Mouse (Mus musculus) activated CD4-positive, CD25-positive, alpha-beta regulatory T cell, adult 4 months (primary cell): ENCODE data around the gene Shq1. TPM values are rescaled to one million over a fixed set of nuclear protein-coding genes. Genes with fewer than 3 reads are reported as not detected.
A peak's percentile ranks its signal among the peaks of the same experiment; 100 is the strongest.

Experiments
- ATAC-seq: one replicate; pipeline ENCODE4 v1.8.0; 2017
- polyA plus RNA-seq, 2 experiments: library from polyadenylated mRNA; unstranded; fragments of 100-300 nt; shearing (Covaris generic); gene quantifications; one replicate each; pipeline ENCODE4 v1.2.1; 2017

Gene Shq1
- polyA plus RNA-seq: 1 to 10 TPM; 7.1 to 7.7 TPM

DNA sequence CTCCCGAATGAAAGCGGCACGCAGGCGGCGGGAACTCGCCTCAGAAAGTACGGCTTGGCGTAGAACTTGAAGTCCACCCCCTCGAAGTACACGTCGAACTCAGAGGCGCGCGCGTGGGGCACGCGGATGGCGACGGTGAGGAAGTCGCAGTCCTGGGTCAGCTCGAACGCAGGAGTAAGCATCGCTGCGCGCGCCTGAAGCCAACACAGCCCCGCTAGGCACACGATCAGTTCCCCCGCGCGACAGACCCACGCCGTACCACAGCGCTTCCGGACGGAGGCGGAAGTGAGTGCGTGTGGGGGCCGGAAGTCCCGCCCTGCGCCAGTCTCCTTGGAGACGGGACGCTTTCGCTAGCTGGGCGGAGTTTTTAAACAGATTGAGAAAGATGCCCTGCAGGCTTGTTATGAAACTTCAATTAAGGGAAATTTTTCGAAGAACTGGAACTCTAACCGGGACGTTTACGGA lies at the start of gene Shq1:
Gene Shq1, minus strand, starts transcription at position 278 of the 465 bp plus-strand sequence.
- peak; percentile 98 for ATAC-seq

GRCm38 (mm10) chr6:100720098-100720501 lies 49.1 kb upstream of the Shq1 start:
- no peak for ATAC-seq

DNA sequence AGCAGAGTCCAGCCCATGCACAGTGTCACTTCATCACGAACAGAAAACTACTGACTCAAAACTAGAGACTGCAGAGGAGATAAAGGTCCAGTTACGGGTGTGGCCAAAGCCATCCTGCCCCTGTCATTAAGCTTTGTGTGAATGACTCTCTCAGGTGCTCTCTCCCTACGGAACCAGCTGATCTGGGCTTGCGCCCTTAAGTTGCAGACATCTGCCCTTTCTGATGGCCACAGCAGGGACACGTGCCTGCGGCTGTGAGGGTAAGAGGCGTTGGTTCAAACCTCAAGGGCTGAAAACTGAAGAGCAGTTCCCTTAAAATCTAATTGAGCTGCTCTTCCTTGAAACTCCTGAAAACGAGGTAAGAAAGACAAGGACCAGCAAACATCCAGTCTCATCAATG lies 45.9 kb upstream of the Shq1 start:
- no peak for ATAC-seq

DNA sequence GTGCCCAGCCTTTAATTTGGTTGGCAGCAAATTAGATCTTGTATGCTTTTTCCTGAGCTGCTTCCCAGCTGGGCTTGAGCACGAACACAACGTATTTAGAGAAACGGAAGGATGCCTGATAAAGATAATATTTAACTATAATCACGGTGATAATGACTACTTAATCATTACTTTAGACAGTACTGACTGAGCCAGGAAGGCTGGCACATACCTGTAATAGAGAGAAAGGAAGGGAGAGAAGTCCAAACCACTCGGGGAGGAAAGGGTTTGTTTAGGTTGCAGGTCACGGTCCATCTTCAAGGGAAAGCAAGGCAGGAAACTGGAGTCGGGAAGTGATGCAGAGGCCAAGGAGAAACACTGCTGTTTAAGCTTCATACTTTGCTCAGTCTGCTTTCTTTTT lies 45.2 kb upstream of the Shq1 start:
- ATAC-seq: no peak

DNA sequence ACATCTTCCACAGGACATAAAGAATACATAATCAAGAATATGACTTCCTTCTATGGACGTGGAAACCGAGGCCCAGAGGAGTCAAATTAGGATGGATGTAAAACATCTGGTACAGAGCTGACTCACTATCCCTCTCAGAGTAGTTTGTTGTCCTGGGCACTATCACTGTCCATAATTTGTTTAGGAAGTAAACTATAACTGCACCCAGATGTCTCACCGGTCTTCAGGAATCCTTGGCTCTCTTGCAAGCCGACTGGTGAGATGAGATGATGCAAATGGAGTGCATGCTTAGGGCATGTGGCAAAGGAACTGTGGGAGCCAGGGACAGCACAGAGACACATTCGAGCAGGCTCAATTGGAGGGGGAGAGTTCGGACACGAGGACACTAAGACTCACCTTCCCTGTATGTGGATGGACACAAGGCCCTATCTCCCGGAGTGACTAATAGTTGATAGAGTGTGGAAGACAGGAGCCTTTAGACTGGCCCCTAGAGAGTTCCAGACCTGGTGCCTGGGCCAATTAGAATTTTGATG lies 44.4 kb upstream of the Shq1 start:
- no peak for ATAC-seq

DNA sequence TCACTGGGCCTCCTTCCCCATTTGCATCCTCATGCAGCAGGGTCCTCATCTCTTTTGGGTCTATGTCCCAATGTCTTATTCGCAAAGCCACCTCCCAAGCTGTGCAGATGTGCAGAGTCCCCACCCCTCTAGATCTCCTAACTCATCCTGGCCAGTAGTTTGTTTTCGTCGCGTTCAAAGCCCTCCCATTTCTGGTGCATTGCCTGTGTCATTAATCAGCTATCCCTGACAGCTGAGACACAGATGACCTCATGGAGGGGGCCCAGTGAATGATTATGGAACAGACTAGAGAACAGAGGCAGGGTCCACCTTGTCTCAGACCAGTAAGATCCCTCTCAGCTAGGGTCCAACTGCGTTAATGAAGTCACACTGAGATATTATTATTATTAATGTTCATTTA lies 39.9 kb upstream of the Shq1 start:
- ATAC-seq: no peak

GRCm38 (mm10) chr6:100710170-100710569 lies 39.2 kb upstream of the Shq1 start:
- ATAC-seq: no peak

GRCm38 (mm10) chr6:100709483-100709882 lies 38.5 kb upstream of the Shq1 start:
- no peak for ATAC-seq

GRCm38 (mm10) chr6:100708996-100709395 lies 38.0 kb upstream of the Shq1 start:
- no peak for ATAC-seq

DNA sequence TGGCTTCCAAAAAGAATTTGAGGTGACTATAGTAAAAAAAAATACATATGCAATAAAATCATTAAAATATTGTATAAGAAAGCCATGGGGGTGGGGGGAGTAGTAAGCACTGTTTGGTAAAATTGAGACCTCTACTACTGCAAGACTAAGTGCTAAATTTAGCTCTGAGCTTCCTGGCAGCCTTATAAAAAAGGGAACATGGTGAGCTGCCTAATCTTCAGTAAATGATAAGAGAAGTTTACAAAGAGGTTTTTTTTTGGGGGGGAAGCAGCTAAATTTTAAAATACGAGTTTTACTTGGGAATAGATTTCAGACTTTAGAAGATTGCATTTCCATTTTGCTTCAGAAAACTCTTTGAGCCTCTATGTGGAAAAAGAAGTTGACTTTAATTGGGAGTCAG lies 37.3 kb upstream of the Shq1 start:
- ATAC-seq: no peak

DNA sequence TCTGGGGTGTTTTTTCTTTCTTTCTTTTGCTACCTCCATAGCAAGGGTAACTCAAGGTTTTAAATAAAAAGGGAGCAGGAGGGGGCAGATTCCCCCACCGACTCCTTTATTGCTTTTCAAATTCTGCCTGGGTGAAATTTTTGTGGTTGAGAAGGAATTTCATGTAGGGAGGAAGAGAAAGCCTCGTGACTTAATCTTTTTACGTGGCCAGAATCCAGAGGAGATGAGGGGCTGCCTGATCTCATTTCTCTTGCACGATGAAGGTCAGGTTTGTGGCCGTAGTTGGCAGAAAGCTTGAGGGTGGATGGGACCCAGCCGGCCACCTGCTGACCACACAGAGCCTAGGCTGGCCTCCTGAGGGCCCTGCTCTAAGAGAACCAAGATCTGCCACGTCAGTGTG lies 36.6 kb upstream of the Shq1 start:
- ATAC-seq: no peak

DNA sequence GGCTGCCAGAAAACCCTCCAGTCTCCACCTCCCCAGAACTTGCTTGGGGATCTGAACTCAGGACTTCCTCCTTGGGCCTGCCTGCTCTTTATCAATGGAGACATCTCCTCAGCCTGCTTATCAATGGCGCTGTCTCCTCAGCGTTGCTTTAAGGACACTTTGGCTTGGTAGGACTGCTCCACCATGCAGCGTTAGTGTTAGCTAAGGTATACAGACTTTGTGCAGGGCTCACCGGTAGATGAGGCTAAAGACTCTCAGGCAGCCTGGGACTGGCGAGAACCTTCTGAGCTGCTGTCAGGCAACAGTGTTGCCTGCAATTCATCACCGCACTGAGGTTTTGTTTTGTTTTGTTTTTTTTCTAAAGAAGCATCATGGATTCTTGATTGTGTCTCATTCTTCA lies 35.9 kb upstream of the Shq1 start:
- no peak for ATAC-seq

- ATAC-seq: no peak
Measured at GRCm38 (mm10) chr6:100705366-100705811, 34.4 kb upstream of the Shq1 start.

- ATAC-seq: no peak
Measured at GRCm38 (mm10) chr6:100704574-100705365, 33.8 kb upstream of the Shq1 start, which contains the start of gene Gxylt2. TSS of gene Gxylt2 (plus strand) at chr6:100704734.

DNA sequence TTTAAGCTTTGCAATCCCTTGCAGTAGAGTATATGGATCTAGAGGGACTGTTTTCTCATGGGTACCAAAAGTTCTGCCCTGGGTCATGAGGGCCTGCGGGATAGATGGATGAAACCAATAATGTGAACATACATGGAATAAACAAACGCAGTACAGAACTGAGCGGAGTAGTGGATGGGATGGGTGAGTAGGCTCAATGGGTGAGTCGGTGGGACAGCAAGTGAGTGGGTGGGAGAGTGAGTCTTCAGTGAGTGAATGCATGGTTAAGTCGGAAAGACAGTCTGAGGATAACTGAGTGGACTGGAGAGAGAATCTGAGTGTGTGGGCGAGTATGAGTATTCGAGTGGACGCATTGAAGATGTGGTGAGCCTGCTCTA lies 33.2 kb upstream of the Shq1 start:
- no peak for ATAC-seq

DNA sequence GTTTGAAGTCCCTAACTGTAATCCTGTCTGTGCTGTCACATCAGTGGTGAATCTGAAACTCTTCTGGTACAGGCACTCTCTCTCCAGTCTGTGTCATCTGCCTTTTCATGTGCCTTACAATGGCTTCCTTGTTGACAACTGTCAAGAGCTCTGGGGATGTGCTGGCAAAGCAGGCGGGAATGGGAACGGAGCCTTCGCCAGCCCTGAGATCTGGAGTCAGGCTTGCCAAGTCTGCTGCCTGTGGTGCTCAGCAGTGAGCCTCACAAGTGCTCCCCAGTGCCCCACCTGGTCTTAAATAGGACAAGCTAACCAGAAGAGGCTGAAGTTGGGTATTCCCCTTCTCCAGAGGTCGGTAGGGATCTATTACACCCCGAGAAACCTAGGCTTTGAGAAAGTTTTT lies 29.8 kb upstream of the Shq1 start:
- no peak for ATAC-seq

DNA sequence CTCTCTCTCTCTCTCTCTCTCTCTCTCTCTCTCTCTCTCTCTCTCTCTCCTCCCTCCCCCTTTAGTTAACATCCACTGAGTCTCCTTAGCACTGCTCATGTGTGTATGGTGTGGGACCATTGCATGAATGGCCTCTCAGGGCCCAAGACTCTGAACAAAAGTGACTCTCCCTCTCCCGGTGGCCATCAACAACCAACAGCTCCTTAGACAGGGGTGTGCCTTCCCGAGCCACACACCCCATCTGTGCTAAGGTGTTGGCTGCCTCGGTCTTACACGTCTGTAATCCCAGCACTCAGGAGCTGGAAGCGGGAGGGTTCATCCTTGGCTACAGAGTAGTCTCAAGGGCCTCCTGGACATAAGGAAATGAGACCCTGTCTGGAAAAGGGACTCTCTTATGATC lies 29.0 kb upstream of the Shq1 start:
- ATAC-seq: no peak

DNA sequence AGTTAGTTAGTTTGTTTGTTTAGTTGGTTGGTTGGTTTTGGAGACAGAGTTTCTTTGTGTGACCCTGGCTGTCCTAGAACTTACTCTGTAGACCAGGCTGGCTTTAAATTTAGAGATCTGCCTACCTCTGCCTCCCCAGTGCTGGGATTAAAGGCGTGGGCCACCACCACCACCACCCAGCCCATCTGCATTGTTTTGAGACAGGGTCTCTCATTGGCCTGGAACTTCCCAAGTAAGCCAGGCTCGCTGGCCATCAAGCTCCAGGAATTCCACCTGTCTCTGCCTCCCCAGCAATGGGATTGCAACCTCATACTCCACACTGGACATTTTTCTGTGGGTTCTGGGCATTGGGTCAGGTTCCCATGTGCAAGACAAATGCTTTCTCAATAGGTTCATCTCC lies 15.4 kb upstream of the Shq1 start:
- no peak for ATAC-seq

DNA sequence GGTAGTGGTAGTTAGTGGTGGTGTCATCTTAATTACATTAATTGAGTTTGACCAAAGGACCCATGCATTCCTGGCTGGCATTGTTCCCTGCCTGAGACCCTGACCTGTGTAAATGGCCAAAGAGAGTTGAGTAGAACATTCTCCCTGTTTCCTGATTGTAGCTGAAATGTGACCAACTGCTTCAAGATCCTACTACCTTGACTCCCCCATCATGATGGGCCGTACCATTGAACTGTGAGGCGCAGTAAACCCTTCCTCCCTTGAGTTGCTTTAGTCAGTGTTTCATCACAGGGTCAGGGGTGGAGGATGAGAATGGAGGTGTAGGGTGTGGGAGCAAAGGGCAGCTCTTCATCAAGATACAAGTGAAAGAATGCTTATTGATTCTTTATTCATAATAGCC lies 7.7 kb upstream of the Shq1 start:
- ATAC-seq: no peak

- no peak for ATAC-seq
Measured at GRCm38 (mm10) chr6:100676461-100676860, 5.5 kb upstream of the Shq1 start.

- ATAC-seq: peak; percentile 16
Measured at GRCm38 (mm10) chr6:100674974-100675373, 4.0 kb upstream of the Shq1 start.

- ATAC-seq: no peak
Measured at GRCm38 (mm10) chr6:100671401-100671800, 444 bp upstream of the Shq1 start.

- ATAC-seq: peak; percentile 50
Measured at GRCm38 (mm10) chr6:100670370-100670841, 551 bp downstream of the Shq1 start.

DNA sequence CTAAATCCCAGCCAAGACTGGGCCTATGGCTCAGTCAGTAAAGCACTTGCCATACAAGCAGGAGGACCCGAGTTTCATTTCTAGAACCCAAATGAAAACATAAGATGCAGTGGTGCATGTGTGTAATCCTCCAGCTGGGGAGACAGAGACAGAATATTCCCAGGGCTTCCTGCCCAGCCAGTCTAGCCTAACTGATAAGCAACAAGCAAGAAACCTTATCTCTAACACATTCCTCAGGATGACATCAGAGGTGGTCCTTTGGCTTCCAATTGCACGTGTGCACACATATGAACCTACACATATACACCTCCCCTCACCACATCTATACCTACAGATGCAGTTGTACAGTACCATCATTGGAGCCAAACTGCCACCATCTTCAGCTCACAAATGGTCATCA lies 2.1 kb downstream of the Shq1 start:
- no peak for ATAC-seq
